Mouse (Mus musculus) C2C12 (cell line): ENCODE measurements around the gene Card11.

Experiments
- CEBPB ChIP-seq: IDR thresholded peaks from one replicate; pipeline ENCODE4 v1.6.1; 2011; ENCODE audit warnings: low read depth, mild to moderate bottlenecking, control low read depth, moderate library complexity
- CTCF ChIP-seq: IDR thresholded peaks from one replicate; pipeline ENCODE4 v1.5.1; 2011; ENCODE audit not compliant: control insufficient read depth, insufficient read depth, insufficient read length
- FOSL1 ChIP-seq: IDR thresholded peaks from one replicate; pipeline ENCODE4 v1.8.0; 2011; ENCODE audit warnings: mild to moderate bottlenecking, low read length; ENCODE audit not compliant: poor library complexity, insufficient read depth, severe bottlenecking
- MAX ChIP-seq: IDR thresholded peaks from one replicate; pipeline ENCODE4 v1.6.1; 2011; ENCODE audit warnings: mild to moderate bottlenecking, control low read depth
- MYOD1 ChIP-seq: IDR thresholded peaks from one replicate; pipeline ENCODE4 v1.6.1; 2011; ENCODE audit warnings: low read depth; ENCODE audit not compliant: control insufficient read depth, insufficient read length
- MYOG ChIP-seq: IDR thresholded peaks from one replicate; pipeline ENCODE4 v1.6.1; 2011; ENCODE audit not compliant: control insufficient read depth, insufficient read length; ENCODE audit errors: extremely low read depth
- USF1 ChIP-seq: IDR thresholded peaks from one replicate; pipeline ENCODE4 v1.6.1; 2011; ENCODE audit warnings: low read depth, mild to moderate bottlenecking, control low read depth, moderate library complexity

GRCm38 (mm10) chr5:140951801-140952200, 48.6 kb downstream of the Card11 start:
- TF ChIP-seq CTCF (no peak), MYOG (no peak), USF1 (no peak), CEBPB (no peak), MAX (no peak), MYOD1 (no peak), FOSL1 (no peak)
